In the genomic region with DNA sequence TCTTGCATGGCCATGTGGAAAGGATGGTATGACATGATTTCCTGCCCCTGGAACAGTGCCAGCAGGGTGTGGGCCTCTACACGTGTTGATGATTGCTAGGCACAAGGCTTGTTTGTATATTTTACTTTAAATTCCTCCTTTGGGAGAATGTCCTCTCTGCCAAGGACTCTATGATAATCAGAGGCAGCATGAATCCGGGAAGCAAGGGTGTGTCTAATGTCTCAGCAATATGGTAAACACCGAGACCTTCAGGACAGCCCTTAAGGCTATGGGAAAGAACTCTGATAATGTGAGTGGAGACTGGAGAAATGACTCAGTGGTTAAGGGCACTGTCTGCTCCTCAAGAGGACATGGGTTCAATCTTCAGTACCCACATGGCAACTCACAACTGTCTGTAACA, we compare ENCODE assay signal across 20 mouse cellular contexts. TPM values are rescaled to one million over a fixed set of nuclear protein-coding genes. Genes with fewer than 3 reads are reported as not detected.
"Had no signal": no experiment of that assay in that cellular context is flagged by ENCODE, and none has a peak within 500 bp of the region (broad histone marks: within the 10 kb centered on the region; RNA-seq: fewer than 3 reads in every experiment).

No protein-coding gene starts in this region.

- H3K36me3 ChIP-seq: liver, embryonic 12.5 days; midbrain, embryonic 12.5 days; neural tube, embryonic 13.5 days; neural tube, embryonic 15.5 days had no signal

- ATAC-seq: liver, embryonic 12.5 days; midbrain, embryonic 16.5 days had no signal

- H3K27ac ChIP-seq: liver, embryonic 12.5 days; liver, embryonic 14.5 days; midbrain, embryonic 12.5 days; neural tube, embryonic 13.5 days; neural tube, embryonic 15.5 days had no signal

- DNase-seq: lung, adult 18-20 months; lung, postnatal 36 days; midbrain, embryonic 14.5 days; retina, postnatal 1 day; right cerebral cortex, adult 18-20 months; right cerebral cortex, postnatal 25 days; right cerebral cortex, postnatal 4 days; spleen, adult 18-20 months; thymus, adult 18-20 months; thymus, postnatal 14 days; thymus, postnatal 36 days had no signal

- H3K9me3 ChIP-seq: liver, embryonic 12.5 days; midbrain, embryonic 12.5 days; neural tube, embryonic 13.5 days; neural tube, embryonic 15.5 days had no signal

- H3K4me2 ChIP-seq: liver, embryonic 12.5 days; midbrain, embryonic 12.5 days; neural tube, embryonic 13.5 days; neural tube, embryonic 15.5 days had no signal

- H3K4me3 ChIP-seq: liver, embryonic 12.5 days; midbrain, embryonic 12.5 days; myocyte; neural tube, embryonic 13.5 days; neural tube, embryonic 15.5 days had no signal

- H3K4me1 ChIP-seq: liver, embryonic 12.5 days had no signal

- H3K9ac ChIP-seq: liver, embryonic 12.5 days; liver, embryonic 14.5 days; midbrain, embryonic 12.5 days; neural tube, embryonic 13.5 days; neural tube, embryonic 15.5 days had no signal

RNA-seq across cellular contexts. Expression of gene Kcna5, which starts 23.1 kb away (rescaled TPM):
- total RNA-seq: megakaryocyte, adult 5-6 weeks; megakaryocyte-erythroid progenitor cell, adult 5-6 weeks had no signal
- polyA plus RNA-seq: myocyte had no signal
